Mouse (Mus musculus) ES-E14 (cell line): ENCODE data around the gene D3Ertd254e.

Experiments
- CHD2 ChIP-seq: IDR thresholded peaks from 2 replicates; pipeline ENCODE4 v1.6.1; 2014; ENCODE audit warnings: mild to moderate bottlenecking, low read depth, low read length, inconsistent platforms
- HCFC1 ChIP-seq: IDR thresholded peaks from 2 replicates; pipeline ENCODE4 v1.6.1; 2012; ENCODE audit warnings: low read length, inconsistent platforms, borderline replicate concordance; ENCODE audit not compliant: insufficient read depth
- MAFK ChIP-seq: IDR thresholded peaks from 2 replicates; pipeline ENCODE4 v1.6.1; 2014; ENCODE audit warnings: mild to moderate bottlenecking, low read depth, low read length, inconsistent platforms; ENCODE audit not compliant: insufficient read depth
- ZC3H11A ChIP-seq: IDR thresholded peaks from 2 replicates; pipeline ENCODE4 v1.6.1; 2012; ENCODE audit warnings: low read depth, mild to moderate bottlenecking, inconsistent platforms, low read length, borderline replicate concordance
- ZNF384 ChIP-seq: IDR thresholded peaks from 2 replicates; pipeline ENCODE4 v1.6.1; 2012; ENCODE audit warnings: low read depth, low read length, inconsistent platforms

DNA sequence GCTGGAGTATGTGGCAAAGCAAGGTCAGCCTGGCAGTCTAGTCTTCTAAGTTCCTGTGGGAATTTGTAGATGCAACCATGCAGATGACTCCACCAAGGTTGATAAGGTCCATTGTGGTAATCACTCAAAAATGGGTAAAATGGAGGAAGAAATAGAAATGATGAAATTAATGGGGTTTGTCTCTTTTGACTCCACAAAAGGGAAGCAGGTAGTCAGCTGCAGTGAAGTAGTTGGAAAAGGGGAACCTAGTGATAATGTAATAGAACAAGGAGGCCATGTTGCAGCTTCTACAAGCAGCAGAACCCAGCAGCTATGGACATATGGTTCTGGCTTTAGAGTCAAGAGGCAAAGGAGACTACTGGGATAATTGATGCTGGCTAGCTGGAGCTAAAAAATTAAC is 14.7 kb upstream of the D3Ertd254e start:
- TF ChIP-seq ZC3H11A (no peak), CHD2 (no peak), HCFC1 (no peak), MAFK (no peak), ZNF384 (no peak)
